ENCODE assay signal across 19 mouse cellular contexts in the genomic region with DNA sequence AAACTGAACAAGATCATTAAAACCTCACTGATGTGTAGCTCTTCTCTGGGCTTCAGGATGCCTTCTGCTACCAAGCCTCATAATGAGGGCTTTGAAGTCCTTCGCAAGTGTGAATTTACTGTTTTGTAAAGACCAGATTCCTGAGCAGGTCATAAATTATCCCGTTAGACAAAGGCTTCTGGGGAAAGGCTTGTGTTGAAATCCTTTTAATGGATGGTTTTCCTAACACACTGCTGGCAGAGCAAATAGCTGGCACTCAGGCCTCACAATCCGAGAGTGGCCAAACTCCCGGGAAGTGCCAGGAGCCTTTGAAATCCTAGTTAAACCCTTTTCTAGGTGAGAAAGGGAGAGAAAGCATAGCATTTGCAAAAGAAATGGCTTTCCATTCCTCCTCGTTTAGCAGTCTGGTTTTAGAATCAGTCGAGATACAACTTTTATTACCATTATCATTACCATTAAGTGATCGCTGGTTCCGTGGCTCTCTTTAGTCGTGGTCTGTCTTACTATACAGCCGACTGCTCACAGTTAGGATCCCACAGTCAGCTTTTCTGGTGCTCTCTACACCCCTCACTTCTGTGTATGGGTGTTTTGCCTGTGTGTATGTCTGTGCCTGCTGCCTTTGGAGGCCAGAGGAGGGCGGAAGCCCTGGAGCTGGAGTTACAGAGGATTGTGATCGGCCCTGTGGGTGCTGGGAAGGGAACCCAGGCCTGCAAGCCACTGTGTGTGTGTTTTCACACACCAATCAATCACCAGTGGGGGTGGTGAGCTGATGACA.
DNase-seq lines count a peak whose midpoint lies in the region; ATAC-seq lines count a peak whose summit lies in the region.
"Had no signal": no experiment of that assay in that cellular context is flagged by ENCODE, and none has a peak within 500 bp of the region (broad histone marks: within the 10 kb centered on the region; RNA-seq: fewer than 3 reads in every experiment).

No protein-coding gene starts in this region.

- no peak overlapping the region for H3K4me2 ChIP-seq in hindbrain, embryonic 13.5 days
- H3K4me2 ChIP-seq in neural tube, embryonic 12.5 days (replicated peaks): 0 out of 2 replicates have a peak overlapping the region, but pooled peaks have one; percentile 20
- H3K4me2 ChIP-seq: heart, embryonic 11.5 days; limb, embryonic 12.5 days had no signal

- H3K4me1 ChIP-seq in hindbrain, embryonic 13.5 days (replicated peaks): peaks cover 11% of the 10 kb centered on the region
- H3K4me1 ChIP-seq in hindbrain, embryonic 10.5 days (replicated peaks): peaks cover 18% of the 10 kb centered on the region; the same call in 1 of the 2 replicates
- peaks cover 35% of the 10 kb centered on the region for H3K4me1 ChIP-seq in neural tube, embryonic 12.5 days

- H3K9ac ChIP-seq in hindbrain, embryonic 13.5 days: no peak overlapping the region
- H3K9ac ChIP-seq in neural tube, embryonic 12.5 days: no peak overlapping the region
- H3K9ac ChIP-seq: limb, embryonic 12.5 days; liver, postnatal 0 days had no signal

- no peak overlapping the region for H3K4me3 ChIP-seq in hindbrain, embryonic 13.5 days
- H3K4me3 ChIP-seq in hindbrain, embryonic 10.5 days: no peak overlapping the region
- no peak overlapping the region for H3K4me3 ChIP-seq in neural tube, embryonic 12.5 days
- H3K4me3 ChIP-seq: limb, embryonic 12.5 days; myocyte had no signal

- H3K36me3 ChIP-seq in hindbrain, embryonic 13.5 days: no peaks in the 10 kb centered on the region
- no peaks in the 10 kb centered on the region for H3K36me3 ChIP-seq in hindbrain, embryonic 10.5 days
- no peaks in the 10 kb centered on the region for H3K36me3 ChIP-seq in neural tube, embryonic 12.5 days
- H3K36me3 ChIP-seq: limb, embryonic 12.5 days had no signal

- peak; percentile 17 for DNase-seq in adrenal gland, adult 2 months
- DNase-seq in adrenal gland, postnatal 4 days (ENCODE audit: low spot score in 2 of 2): no peak
- no peak for DNase-seq in hindbrain, embryonic 10.5 days (ENCODE audit: low spot score)
- peak; percentile 48 for DNase-seq in embryo, embryonic 9.5 days (ENCODE audit: extremely low spot score)
- DNase-seq in frontal cortex, postnatal 25 days (ENCODE audit: low spot score in 2 of 2): no peak
- DNase-seq: heart, postnatal 36 days; kidney, adult 11 months; kidney, postnatal 36 days; layer of hippocampus, postnatal 36 days; liver, postnatal 0 days; lung, postnatal 4 days had no signal

- peak overlapping the region; percentile 53 for H3K27ac ChIP-seq in hindbrain, embryonic 13.5 days
- H3K27ac ChIP-seq in hindbrain, embryonic 10.5 days: no peak overlapping the region
- no peak overlapping the region for H3K27ac ChIP-seq in neural tube, embryonic 12.5 days
- H3K27ac ChIP-seq: limb, embryonic 12.5 days had no signal

- no peaks in the 10 kb centered on the region for H3K9me3 ChIP-seq in hindbrain, embryonic 13.5 days
- H3K9me3 ChIP-seq in hindbrain, embryonic 10.5 days: no peaks in the 10 kb centered on the region
- H3K9me3 ChIP-seq in neural tube, embryonic 12.5 days: no peaks in the 10 kb centered on the region
- H3K9me3 ChIP-seq: limb, embryonic 12.5 days had no signal

- WGBS in hindbrain, embryonic 13.5 days: 29% methylated on average over 12 of the region's 12 CpGs
- WGBS in hindbrain, embryonic 10.5 days: 48% methylated on average over 12 of the region's 12 CpGs
- 4% methylated on average over 12 of the region's 12 CpGs for WGBS in neural tube, embryonic 12.5 days

- H3K27me3 ChIP-seq in hindbrain, embryonic 13.5 days: 0 out of 2 replicates have a peak, but pooled peaks cover 4% of the 10 kb centered on the region
- peaks cover 4% of the 10 kb centered on the region; the same call in 1 of the 2 replicates for H3K27me3 ChIP-seq in hindbrain, embryonic 10.5 days (ENCODE audit: insufficient read depth, poor library complexity, severe bottlenecking)
- no peaks in the 10 kb centered on the region; the same call in 1 of the 2 replicates for H3K27me3 ChIP-seq in neural tube, embryonic 12.5 days (replicated peaks)
- H3K27me3 ChIP-seq: CH12.LX, Patski had no signal

- ATAC-seq in hindbrain, embryonic 13.5 days (ENCODE audit: low FRiP score): no peak
- peak; percentile 74 for ATAC-seq in neural tube, embryonic 12.5 days (ENCODE audit: low FRiP score, low read depth)
- no peak for ATAC-seq in megakaryocyte-erythroid progenitor cell, adult 5-6 weeks (replicated peaks; ENCODE audit: low FRiP score, low TSS enrichment, poor library complexity, severe bottlenecking)
- ATAC-seq: Patski had no signal

Comparison
In these comparisons a context has a peak if more than half of its experiments do, and no peak if none do; other contexts are left out.
1. DNase-seq: peak in adrenal gland, adult 2 months (single experiment) and embryo, embryonic 9.5 days (single experiment); none in adrenal gland, postnatal 4 days (0 of 2), hindbrain, embryonic 10.5 days (single experiment) and frontal cortex, postnatal 25 days (0 of 2).